Mouse (Mus musculus) splenic B cell, adult 2 months (primary cell): ENCODE measurements around the gene Ptprg.

Source experiments
- DNase-seq: peaks from one replicate; pipeline ENCODE4 v3.0.0-alpha.2; 2011; ENCODE audit warnings: low read depth, low spot score
- H3K27me3 ChIP-seq: 2 replicates; pipeline ENCODE4 v1.6.1; 2012; ENCODE audit warnings: mild to moderate bottlenecking, low read length, moderate library complexity, mixed read lengths; ENCODE audit not compliant: control insufficient read depth, poor library complexity, insufficient read depth, severe bottlenecking
- H3K36me3 ChIP-seq: 2 replicates; pipeline ENCODE4 v1.6.1; 2012; ENCODE audit warnings: mild to moderate bottlenecking, low read length, moderate library complexity, mixed read lengths; ENCODE audit not compliant: control insufficient read depth, poor library complexity, insufficient read depth, severe bottlenecking

Gene Ptprg

GRCm38 (mm10) chr14:12121906-12122305 is 568.6 kb downstream of the Ptprg start:
- DNase-seq = no peak
- H3K27me3 ChIP-seq = no peaks in the 10 kb centered on the region
- no peaks in the 10 kb centered on the region for H3K36me3 ChIP-seq

- DNase-seq = no peak
- no peaks in the 10 kb centered on the region for H3K36me3 ChIP-seq
- H3K27me3 ChIP-seq = no peaks in the 10 kb centered on the region
Observed at GRCm38 (mm10) chr14:12124682-12125081, 571.4 kb downstream of the Ptprg start.

GRCm38 (mm10) chr14:12127951-12128350 is 574.6 kb downstream of the Ptprg start:
- Histone ChIP-seq H3K27me3 (no peaks in the 10 kb centered on the region), H3K36me3 (no peaks in the 10 kb centered on the region)
- DNase-seq = no peak

GRCm38 (mm10) chr14:12132046-12132615 is 578.8 kb downstream of the Ptprg start:
- Histone ChIP-seq H3K27me3 (no peaks in the 10 kb centered on the region), H3K36me3 (no peaks in the 10 kb centered on the region)
- no peak for DNase-seq

GRCm38 (mm10) chr14:12133163-12133562 is 579.8 kb downstream of the Ptprg start:
- H3K27me3 ChIP-seq = no peaks in the 10 kb centered on the region
- H3K36me3 ChIP-seq = no peaks in the 10 kb centered on the region
- DNase-seq = no peak

GRCm38 (mm10) chr14:12134504-12134903 is 581.2 kb downstream of the Ptprg start:
- no peaks in the 10 kb centered on the region for H3K27me3 ChIP-seq
- H3K36me3 ChIP-seq = no peaks in the 10 kb centered on the region
- no peak for DNase-seq

- no peaks in the 10 kb centered on the region for H3K36me3 ChIP-seq
- DNase-seq = no peak
- no peaks in the 10 kb centered on the region for H3K27me3 ChIP-seq
Observed at GRCm38 (mm10) chr14:12136536-12136935, 583.2 kb downstream of the Ptprg start.

GRCm38 (mm10) chr14:12139643-12140481 is 586.5 kb downstream of the Ptprg start:
- no peaks in the 10 kb centered on the region for H3K36me3 ChIP-seq
- peak; percentile 6 for DNase-seq
- H3K27me3 ChIP-seq = no peaks in the 10 kb centered on the region

GRCm38 (mm10) chr14:12143941-12144485 is 590.7 kb downstream of the Ptprg start:
- H3K27me3 ChIP-seq = no peaks in the 10 kb centered on the region
- no peaks in the 10 kb centered on the region for H3K36me3 ChIP-seq
- DNase-seq = no peak

- Histone ChIP-seq H3K36me3 (no peaks in the 10 kb centered on the region), H3K27me3 (no peaks in the 10 kb centered on the region)
- DNase-seq = no peak
Observed at GRCm38 (mm10) chr14:12145919-12146318, 592.6 kb downstream of the Ptprg start.

- no peak for DNase-seq
- no peaks in the 10 kb centered on the region for H3K27me3 ChIP-seq
- no peaks in the 10 kb centered on the region for H3K36me3 ChIP-seq
Observed at GRCm38 (mm10) chr14:12149529-12149928, 596.2 kb downstream of the Ptprg start.

- Histone ChIP-seq H3K36me3 (no peaks in the 10 kb centered on the region), H3K27me3 (no peaks in the 10 kb centered on the region)
- DNase-seq = peak; percentile 2
Observed at GRCm38 (mm10) chr14:12151927-12152326, 598.6 kb downstream of the Ptprg start.

GRCm38 (mm10) chr14:12152748-12153147 is 599.4 kb downstream of the Ptprg start:
- no peaks in the 10 kb centered on the region for H3K27me3 ChIP-seq
- DNase-seq = no peak

GRCm38 (mm10) chr14:12153599-12153998 is 600.3 kb downstream of the Ptprg start:
- no peaks in the 10 kb centered on the region for H3K27me3 ChIP-seq
- no peak for DNase-seq
- no peaks in the 10 kb centered on the region for H3K36me3 ChIP-seq

More at GRCm38 (mm10) chr14:12152748-12153147, 599.4 kb downstream of the Ptprg start:
- no peaks in the 10 kb centered on the region for H3K36me3 ChIP-seq

GRCm38 (mm10) chr14:12161738-12162310 is 608.5 kb downstream of the Ptprg start:
- Histone ChIP-seq H3K36me3 (no peaks in the 10 kb centered on the region), H3K27me3 (no peaks in the 10 kb centered on the region)
- DNase-seq = no peak
